Mouse (Mus musculus): ENCODE measurements around the gene Clnk. TPM values are rescaled to one million over a fixed set of nuclear protein-coding genes. Genes with fewer than 3 reads are reported as not detected.
A peak's percentile ranks its signal among the peaks of the same experiment; 100 is the strongest.

Gene Clnk
- total RNA-seq, 2 experiments from 2014 or later, result not detected

- no peak for DNase-seq
Observed at GRCm38 (mm10) chr5:38857591-38857990, 19.0 kb downstream of the Clnk start.

GRCm38 (mm10) chr5:38850171-38850570 is 26.4 kb downstream of the Clnk start:
- no peak for DNase-seq

- no peak for DNase-seq
Observed at GRCm38 (mm10) chr5:38845529-38845928, 31.1 kb downstream of the Clnk start.

- no peak for DNase-seq
Observed at GRCm38 (mm10) chr5:38844312-38844711, 32.3 kb downstream of the Clnk start.

- no peak for DNase-seq
Observed at GRCm38 (mm10) chr5:38839981-38840380, 36.6 kb downstream of the Clnk start.

- no peak for DNase-seq
Observed at GRCm38 (mm10) chr5:38827310-38827709, 49.3 kb downstream of the Clnk start.

GRCm38 (mm10) chr5:38826586-38826985 is 50.0 kb downstream of the Clnk start:
- no peak for DNase-seq

- DNase-seq, result no peak
Observed at GRCm38 (mm10) chr5:38824132-38824965, 52.3 kb downstream of the Clnk start.

GRCm38 (mm10) chr5:38813391-38814109 is 63.1 kb downstream of the Clnk start:
- no peak for DNase-seq

- DNase-seq, result no peak
Observed at GRCm38 (mm10) chr5:38812916-38813315, 63.7 kb downstream of the Clnk start.

- no peak for DNase-seq
Observed at GRCm38 (mm10) chr5:38812386-38812785, 64.2 kb downstream of the Clnk start.

- no peak for DNase-seq
Observed at GRCm38 (mm10) chr5:38798910-38799309, 77.7 kb downstream of the Clnk start.

- no peak for DNase-seq
Observed at GRCm38 (mm10) chr5:38795139-38795538, 81.5 kb downstream of the Clnk start.

- no peak for DNase-seq
Observed at GRCm38 (mm10) chr5:38791116-38791515, 85.5 kb downstream of the Clnk start.

- no peak for DNase-seq
Observed at GRCm38 (mm10) chr5:38788820-38789219, 87.8 kb downstream of the Clnk start.

- no peak for DNase-seq
Observed at GRCm38 (mm10) chr5:38787851-38788520, 88.6 kb downstream of the Clnk start.

GRCm38 (mm10) chr5:38786126-38786525 is 90.5 kb downstream of the Clnk start:
- DNase-seq, result no peak

- DNase-seq, result no peak
Observed at GRCm38 (mm10) chr5:38785686-38786085, 90.9 kb downstream of the Clnk start.

- peak; percentile 73 for DNase-seq
Observed at GRCm38 (mm10) chr5:38781813-38782212, 94.8 kb downstream of the Clnk start.

GRCm38 (mm10) chr5:38780631-38781030 is 96.0 kb downstream of the Clnk start:
- DNase-seq, result no peak

GRCm38 (mm10) chr5:38780045-38780444 is 96.6 kb downstream of the Clnk start:
- no peak for DNase-seq

- DNase-seq, result no peak
Observed at GRCm38 (mm10) chr5:38775500-38775899, 101.1 kb downstream of the Clnk start.

GRCm38 (mm10) chr5:38754950-38755349 is 121.7 kb downstream of the Clnk start:
- DNase-seq, result peak; percentile 25

All from gastrocnemius, postnatal 10 days (tissue).